Mouse (Mus musculus) liver, embryonic 11.5 days (tissue): ENCODE results near the gene Pgs1. TPM values are rescaled to one million over a fixed set of nuclear protein-coding genes. Genes with fewer than 3 reads are reported as not detected.

Experiments
- ATAC-seq: fragments of 200-750 bp; cut with Nextera tagmentation; replicated peaks from 2 replicates; pipeline ENCODE4 v1.8.0; 2017; ENCODE audit warnings: moderate number of reproducible peaks, mild to moderate bottlenecking, moderate TSS enrichment, moderate library complexity; ENCODE audit not compliant: low FRiP score
- DNase-seq: peaks from one replicate; pipeline ENCODE4 v3.0.0-alpha.2; 2017; ENCODE audit warnings: low spot score
- H3K27ac ChIP-seq: fragments of 300-500 bp; sonication (generic); 2 replicates; pipeline ENCODE4 v1.5.1; 2014; ENCODE audit warnings: mild to moderate bottlenecking, low read depth, low read length, control low read depth
- H3K27me3 ChIP-seq: fragments of 300-500 bp; sonication (generic); replicated peaks from 2 replicates; pipeline ENCODE4 v1.6.1; 2014; ENCODE audit warnings: low read length, mixed read lengths; ENCODE audit not compliant: control insufficient read depth, insufficient read depth
- H3K36me3 ChIP-seq: fragments of 300-500 bp; sonication (generic); 2 replicates; pipeline ENCODE4 v1.6.1; 2014; ENCODE audit warnings: mild to moderate bottlenecking, low read length, moderate library complexity, mixed read lengths; ENCODE audit not compliant: control insufficient read depth, insufficient read depth
- H3K4me1 ChIP-seq: fragments of 300-500 bp; sonication (generic); replicated peaks from 2 replicates; pipeline ENCODE4 v1.6.1; 2014; ENCODE audit warnings: low read length, mixed read lengths; ENCODE audit not compliant: control insufficient read depth, insufficient read depth
- H3K4me2 ChIP-seq: fragments of 300-500 bp; sonication (generic); 2 replicates; pipeline ENCODE4 v1.6.1; 2014; ENCODE audit warnings: mild to moderate bottlenecking, control low read depth, moderate library complexity
- H3K4me3 ChIP-seq: fragments of 300-500 bp; sonication (generic); 2 replicates; pipeline ENCODE4 v1.5.1; 2014; ENCODE audit warnings: low read depth, low read length, control low read depth
- H3K9ac ChIP-seq: fragments of 300-500 bp; sonication (generic); 2 replicates; pipeline ENCODE4 v1.6.1; 2014; ENCODE audit warnings: low read depth, low read length, control low read depth
- H3K9me3 ChIP-seq: fragments of 300-500 bp; sonication (generic); 2 replicates; pipeline ENCODE4 v1.6.1; 2016; ENCODE audit warnings: low read length, inconsistent platforms, mixed read lengths; ENCODE audit not compliant: control insufficient read depth
- WGBS: fragments of 180-500 bp; shearing (Covaris S2); extraction: QIAGEN DNeasy Blood & Tissue Kit; methylation state at CpG from one replicate; pipeline ENCODE4 v1.1.7; 2014; 5-methylcytosine and 5-hydroxymethylcytosine counted together
- polyA plus RNA-seq: library from polyadenylated mRNA; unstranded; fragments of >200 nt; fragmentation: Nextera tagmentation; extraction: Ambion mirVana; gene quantifications from 2 replicates; pipeline ENCODE4 v1.2.1, GENCODE M21; 2014

Pgs1 gene
- polyA plus RNA-seq, 1 experiment from 2014 or later = 31.9 TPM

GRCm38 (mm10) chr11:117966506-117967100 lies 19.5 kb upstream of the Pgs1 start:
- Histone ChIP-seq H3K9me3 (no peaks in the 10 kb centered on the region), H3K4me3 (peak overlapping the region; percentile 58), H3K27me3 (peaks cover 49% of the 10 kb centered on the region), H3K4me2 (peak overlapping the region; percentile 92), H3K4me1 (peaks cover 68% of the 10 kb centered on the region), H3K9ac (no peak overlapping the region), H3K36me3 (no peaks in the 10 kb centered on the region), H3K27ac (no peak overlapping the region)
- DNase-seq (no peak), ATAC-seq (no peak)
- WGBS = 51% methylated on average over 7 of the region's 7 CpGs

- peak overlapping the region; percentile 73 for H3K9ac ChIP-seq
- ATAC-seq = no peak
- DNase-seq = no peak
- 18% methylated on average over 34 of the region's 34 CpGs for WGBS
- H3K4me1 ChIP-seq = peaks cover 60% of the 10 kb centered on the region
- peak overlapping the region; percentile 58 for H3K4me3 ChIP-seq
- peaks cover 51% of the 10 kb centered on the region for H3K27me3 ChIP-seq
- no peak overlapping the region for H3K27ac ChIP-seq
- no peaks in the 10 kb centered on the region for H3K9me3 ChIP-seq
- no peaks in the 10 kb centered on the region for H3K36me3 ChIP-seq
- peak overlapping the region; percentile 92 for H3K4me2 ChIP-seq
Measured at GRCm38 (mm10) chr11:117967249-117968015, 18.7 kb upstream of the Pgs1 start.

GRCm38 (mm10) chr11:117968016-117968671 lies 17.9 kb upstream of the Pgs1 start:
- DNase-seq (no peak), ATAC-seq (no peak)
- peaks cover 53% of the 10 kb centered on the region for H3K4me1 ChIP-seq
- peaks cover 51% of the 10 kb centered on the region for H3K27me3 ChIP-seq
- peak overlapping the region; percentile 58 for H3K4me3 ChIP-seq
- H3K4me2 ChIP-seq = peak overlapping the region; percentile 92
- peak overlapping the region; percentile 78 for H3K27ac ChIP-seq
- peak overlapping the region; percentile 73 for H3K9ac ChIP-seq
- no peaks in the 10 kb centered on the region for H3K36me3 ChIP-seq
- no peaks in the 10 kb centered on the region for H3K9me3 ChIP-seq
- under 1% methylated on average over 64 of the region's 64 CpGs for WGBS

- Histone ChIP-seq H3K27me3 (peaks cover 51% of the 10 kb centered on the region), H3K9me3 (no peaks in the 10 kb centered on the region), H3K4me2 (peak overlapping the region; percentile 92), H3K36me3 (no peaks in the 10 kb centered on the region), H3K9ac (peak overlapping the region; percentile 73), H3K27ac (peak overlapping the region; percentile 78), H3K4me1 (peaks cover 49% of the 10 kb centered on the region), H3K4me3 (peak overlapping the region; percentile 58)
- under 1% methylated on average over 32 of the region's 34 CpGs for WGBS
- peak; percentile 40 for ATAC-seq
- DNase-seq = no peak
Measured at GRCm38 (mm10) chr11:117968716-117969099, 17.4 kb upstream of the Pgs1 start.

GRCm38 (mm10) chr11:117969100-117969944 lies 16.8 kb upstream of the Pgs1 start:
- Histone ChIP-seq H3K27ac (peak overlapping the region; percentile 78), H3K4me2 (peak overlapping the region; percentile 92), H3K9ac (peak overlapping the region; percentile 73), H3K9me3 (no peaks in the 10 kb centered on the region), H3K4me3 (peak overlapping the region; percentile 58), H3K27me3 (peaks cover 48% of the 10 kb centered on the region), H3K36me3 (no peaks in the 10 kb centered on the region), H3K4me1 (peaks cover 45% of the 10 kb centered on the region)
- DNase-seq (peak; percentile 98), ATAC-seq (peak; percentile 94)
- WGBS = under 1% methylated on average over 59 of the region's 65 CpGs

- H3K27ac ChIP-seq = peak within 1 kb of the TSS; percentile 78
- peaks cover 45% of the 10 kb centered on the region for H3K4me1 ChIP-seq
- peak within 1 kb of the TSS; percentile 73 for H3K9ac ChIP-seq
- ATAC-seq (peak; percentile 51), DNase-seq (peak; percentile 90)
- H3K4me2 ChIP-seq = peak within 1 kb of the TSS; percentile 92
- no peaks in the 10 kb centered on the region for H3K9me3 ChIP-seq
- peak within 1 kb of the TSS; percentile 58 for H3K4me3 ChIP-seq
- peaks cover 42% of the 10 kb centered on the region for H3K27me3 ChIP-seq
- no peaks in the 10 kb centered on the region for H3K36me3 ChIP-seq
- WGBS = 8% methylated on average over 21 of the region's 21 CpGs
Measured at GRCm38 (mm10) chr11:117969945-117970872, 15.9 kb upstream of the Pgs1 start, which contains the start of gene Socs3. Gene Socs3 (minus strand): TSS chr11:117970047.

GRCm38 (mm10) chr11:117971100-117971499 lies 15.0 kb upstream of the Pgs1 start:
- no peak overlapping the region for H3K9ac ChIP-seq
- no peaks in the 10 kb centered on the region for H3K36me3 ChIP-seq
- ATAC-seq (no peak), DNase-seq (no peak)
- peaks cover 36% of the 10 kb centered on the region for H3K27me3 ChIP-seq
- H3K27ac ChIP-seq = no peak overlapping the region
- no peaks in the 10 kb centered on the region for H3K9me3 ChIP-seq
- peaks cover 43% of the 10 kb centered on the region for H3K4me1 ChIP-seq
- no peak overlapping the region for H3K4me2 ChIP-seq
- H3K4me3 ChIP-seq = no peak overlapping the region
- WGBS = 82% methylated on average over 6 of the region's 6 CpGs
